Mouse (Mus musculus): ENCODE results near the gene 1700003E16Rik. TPM values are rescaled to one million over a fixed set of nuclear protein-coding genes. Genes with fewer than 3 reads are reported as not detected.
A peak's percentile ranks its signal among the peaks of the same experiment; 100 is the strongest.
"Not testable (repeated sequence)": the region's sequence is repeated elsewhere in the genome, so short reads cannot be mapped to it uniquely, and the experiment has no call there.

Gene 1700003E16Rik
- total and polyA plus RNA-seq, 3 experiments: 0.23 to 0.34 TPM; not detected in 1

GRCm38 (mm10) chr6:83159456-83159855, 3.3 kb downstream of the 1700003E16Rik start:
- peak; percentile 69 for DNase-seq (ENCODE audit: extremely low read depth)
- H3K27me3 ChIP-seq (replicated peaks): not testable (repeated sequence)

GRCm38 (mm10) chr6:83161442-83161841, 5.2 kb downstream of the 1700003E16Rik start:
- Histone ChIP-seq H3K27me3 (replicated peaks) (peaks cover 5% of the 10 kb centered on the region), H3K36me3 (replicated peaks in 1 of 2; ENCODE audit: control insufficient read depth in 1 of 2, insufficient read depth in 1 of 2, low read length in 1 of 2) (no peaks in the 10 kb centered on the region), H3K79me2 (replicated peaks; ENCODE audit: control insufficient read depth, extremely low read depth, insufficient read depth, poor library complexity, severe bottlenecking) (no peaks in the 10 kb centered on the region; the same call in 1 of the 2 replicates), H3K9ac (ENCODE audit: insufficient read depth, low read depth) (no peak overlapping the region), H3K9me3 (replicated peaks; ENCODE audit: low read length) (no peaks in the 10 kb centered on the region), H3K4me3 (replicated peaks in 1 of 3; ENCODE audit: low read depth in 2 of 3, low read length in 2 of 3, poor library complexity in 1 of 3) (no peak overlapping the region), H3K4me2 (ENCODE audit: insufficient read depth, low read depth, poor library complexity, severe bottlenecking) (no peak overlapping the region), H3K4me1 (ENCODE audit: control insufficient read depth in 1 of 2, insufficient read depth in 2 of 2) (peaks cover 2 to 16% of the 10 kb centered on the region in 2 experiments; a peak in 3 of 4 replicates), H3K27ac (ENCODE audit: insufficient read depth, low read depth) (no peak overlapping the region)
- in situ Hi-C loops (cut with MboI; ENCODE audit: low pct_ligation_motif_present, low pct_unique_long_range_greater_than_20kb, low sequenced_read_pairs) (no loop called here), dilution Hi-C loops (cut with MboI; ENCODE audit: extremely low pct_ligation_motif_present, extremely low pct_unique_long_range_greater_than_20kb, low sequenced_read_pairs) (no loop called here)
- no peak for TF ChIP-seq JUN (IDR thresholded peaks at IDR 0.05; ENCODE audit: insufficient read depth, low read depth, low read length)
- no peak for TF ChIP-seq MYC (IDR thresholded peaks at IDR 0.05; ENCODE audit: low read depth, low read length)
- TF ChIP-seq KAT2A (IDR thresholded peaks at IDR 0.05; ENCODE audit: insufficient replicate concordance, low read length): no peak
- no peak for TF ChIP-seq ELF1 (IDR thresholded peaks at IDR 0.05; ENCODE audit: low read depth, low read length)
- no peak for TF ChIP-seq IRF4 (IDR thresholded peaks at IDR 0.05; ENCODE audit: low read depth, low read length)
- TF ChIP-seq ZMIZ1 (IDR thresholded peaks at IDR 0.05; ENCODE audit: low read depth, low read length): no peak
- TF ChIP-seq ZNF384 (IDR thresholded peaks at IDR 0.05; ENCODE audit: low read depth, low read length): no peak
- no peak for DNase-seq (ENCODE audit: extremely low read depth)

More at GRCm38 (mm10) chr6:83159456-83159855, 3.3 kb downstream of the 1700003E16Rik start:
- TF ChIP-seq IRF4 (IDR thresholded peaks at IDR 0.05; ENCODE audit: low read depth, low read length): 0 out of 2 replicates have a peak, but pooled peaks have one; percentile 6
- TF ChIP-seq SMC3 (IDR thresholded peaks at IDR 0.05; ENCODE audit: low read depth, low read length): peak; percentile 74
- peak in 1 of 2 experiments; percentile 71; a peak in 2 of 4 replicates for TF ChIP-seq CTCF (conservative IDR thresholded peaks at IDR 0.05 in 1 of 2, IDR thresholded peaks at IDR 0.05 in 1 of 2; ENCODE audit: low read depth in 2 of 2, low read length in 2 of 2)
- TF ChIP-seq RAD21 (IDR thresholded peaks at IDR 0.05; ENCODE audit: low read depth, low read length): peak; percentile 63
- TF ChIP-seq MYC (IDR thresholded peaks at IDR 0.05; ENCODE audit: low read depth, low read length): 0 out of 2 replicates have a peak, but pooled peaks have one; percentile 31
- peak; percentile 52 for TF ChIP-seq ZNF384 (IDR thresholded peaks at IDR 0.05; ENCODE audit: low read depth, low read length)
- H3K4me3 ChIP-seq (replicated peaks in 1 of 3; ENCODE audit: low read depth in 2 of 3, low read length in 2 of 3, poor library complexity in 1 of 3); H3K27ac ChIP-seq (ENCODE audit: insufficient read depth, low read depth); H3K79me2 ChIP-seq (replicated peaks; ENCODE audit: control insufficient read depth, extremely low read depth, insufficient read depth, poor library complexity, severe bottlenecking); H3K9ac ChIP-seq (ENCODE audit: insufficient read depth, low read depth); H3K9me3 ChIP-seq (replicated peaks; ENCODE audit: low read length); H3K36me3 ChIP-seq (replicated peaks in 1 of 2; ENCODE audit: control insufficient read depth in 1 of 2, insufficient read depth in 1 of 2, low read length in 1 of 2); H3K4me2 ChIP-seq (ENCODE audit: insufficient read depth, low read depth, poor library complexity, severe bottlenecking); dilution Hi-C loops (cut with MboI; ENCODE audit: extremely low pct_ligation_motif_present, extremely low pct_unique_long_range_greater_than_20kb, low sequenced_read_pairs): not testable (repeated sequence)
- peaks cover 11 to 26% of the 10 kb centered on the region in 2 experiments for H3K4me1 ChIP-seq (ENCODE audit: control insufficient read depth in 1 of 2, insufficient read depth in 2 of 2)
- in situ Hi-C loops (cut with MboI; ENCODE audit: low pct_ligation_motif_present, low pct_unique_long_range_greater_than_20kb, low sequenced_read_pairs): loop anchor here (5.0 kb wide), 2 partner anchors 42 to 167 kb away; partner anchors contain the start of gene Mogs

GRCm38 (mm10) chr6:83161921-83162641, 5.9 kb downstream of the 1700003E16Rik start:
- H3K4me3 ChIP-seq (replicated peaks in 1 of 3; ENCODE audit: low read depth in 2 of 3, low read length in 2 of 3, poor library complexity in 1 of 3): no peak overlapping the region
- H3K9me3 ChIP-seq (replicated peaks; ENCODE audit: low read length): no peaks in the 10 kb centered on the region
- H3K79me2 ChIP-seq (replicated peaks; ENCODE audit: control insufficient read depth, extremely low read depth, insufficient read depth, poor library complexity, severe bottlenecking): no peaks in the 10 kb centered on the region; the same call in none of the 2 replicates
- H3K4me2 ChIP-seq (ENCODE audit: insufficient read depth, low read depth, poor library complexity, severe bottlenecking): no peak overlapping the region
- DNase-seq (ENCODE audit: extremely low read depth): no peak
- TF ChIP-seq ZNF384 (IDR thresholded peaks at IDR 0.05; ENCODE audit: low read depth, low read length) (no peak), MXI1 (IDR thresholded peaks at IDR 0.05; ENCODE audit: low read depth, low read length) (no peak), NRF1 (IDR thresholded peaks at IDR 0.05; ENCODE audit: low read depth, low read length) (no peak), JUND (conservative IDR thresholded peaks at IDR 0.05; ENCODE audit: low read depth, low read length) (no peak), USF1 (IDR thresholded peaks at IDR 0.05; ENCODE audit: low read depth, low read length) (no peak), POLR2A (IDR thresholded peaks at IDR 0.05; ENCODE audit: low read depth, low read length) (no peak), JUN (IDR thresholded peaks at IDR 0.05; ENCODE audit: insufficient read depth, low read depth, low read length) (no peak), MYC (IDR thresholded peaks at IDR 0.05; ENCODE audit: low read depth, low read length) (no peak), BHLHE40 (IDR thresholded peaks at IDR 0.05; ENCODE audit: low read depth, low read length) (no peak), ZKSCAN1 (IDR thresholded peaks at IDR 0.05; ENCODE audit: borderline replicate concordance, low read depth, low read length) (no peak), CHD1 (IDR thresholded peaks at IDR 0.05; ENCODE audit: low read depth, low read length) (no peak), CHD2 (IDR thresholded peaks at IDR 0.05; ENCODE audit: low read length) (no peak), USF2 (conservative IDR thresholded peaks at IDR 0.05; ENCODE audit: low read depth, low read length) (no peak), RCOR1 (conservative IDR thresholded peaks at IDR 0.05; ENCODE audit: low read depth, low read length) (no peak), SIN3A (IDR thresholded peaks at IDR 0.05; ENCODE audit: low read length) (no peak), TBP (conservative IDR thresholded peaks at IDR 0.05; ENCODE audit: low read depth, low read length) (no peak), KAT2A (IDR thresholded peaks at IDR 0.05; ENCODE audit: insufficient replicate concordance, low read length) (no peak)
- dilution Hi-C loops (cut with MboI; ENCODE audit: extremely low pct_ligation_motif_present, extremely low pct_unique_long_range_greater_than_20kb, low sequenced_read_pairs) (no loop called here), in situ Hi-C loops (cut with MboI; ENCODE audit: low pct_ligation_motif_present, low pct_unique_long_range_greater_than_20kb, low sequenced_read_pairs) (no loop called here)
- H3K27ac ChIP-seq (ENCODE audit: insufficient read depth, low read depth): no peak overlapping the region
- peaks cover 0 to 17% of the 10 kb centered on the region in 2 experiments; a peak in 2 of 4 replicates for H3K4me1 ChIP-seq (ENCODE audit: control insufficient read depth in 1 of 2, insufficient read depth in 2 of 2)
- H3K27me3 ChIP-seq (replicated peaks): peaks cover 5% of the 10 kb centered on the region
- H3K9ac ChIP-seq (ENCODE audit: insufficient read depth, low read depth): no peak overlapping the region
- H3K36me3 ChIP-seq (replicated peaks in 1 of 2; ENCODE audit: control insufficient read depth in 1 of 2, insufficient read depth in 1 of 2, low read length in 1 of 2): no peaks in the 10 kb centered on the region
